Mouse (Mus musculus) effector memory CD4-positive, alpha-beta T cell, adult 7 months (primary cell): ENCODE data around the gene Sqor. TPM values are rescaled to one million over a fixed set of nuclear protein-coding genes. Genes with fewer than 3 reads are reported as not detected.

Experiments used
- polyA plus RNA-seq: library from polyadenylated mRNA; unstranded; fragments of 100-300 nt; shearing (Covaris generic); gene quantifications from one replicate; pipeline ENCODE4 v1.2.1, GENCODE M21; 2017

Gene Sqor
- 2.0 TPM for polyA plus RNA-seq

DNA sequence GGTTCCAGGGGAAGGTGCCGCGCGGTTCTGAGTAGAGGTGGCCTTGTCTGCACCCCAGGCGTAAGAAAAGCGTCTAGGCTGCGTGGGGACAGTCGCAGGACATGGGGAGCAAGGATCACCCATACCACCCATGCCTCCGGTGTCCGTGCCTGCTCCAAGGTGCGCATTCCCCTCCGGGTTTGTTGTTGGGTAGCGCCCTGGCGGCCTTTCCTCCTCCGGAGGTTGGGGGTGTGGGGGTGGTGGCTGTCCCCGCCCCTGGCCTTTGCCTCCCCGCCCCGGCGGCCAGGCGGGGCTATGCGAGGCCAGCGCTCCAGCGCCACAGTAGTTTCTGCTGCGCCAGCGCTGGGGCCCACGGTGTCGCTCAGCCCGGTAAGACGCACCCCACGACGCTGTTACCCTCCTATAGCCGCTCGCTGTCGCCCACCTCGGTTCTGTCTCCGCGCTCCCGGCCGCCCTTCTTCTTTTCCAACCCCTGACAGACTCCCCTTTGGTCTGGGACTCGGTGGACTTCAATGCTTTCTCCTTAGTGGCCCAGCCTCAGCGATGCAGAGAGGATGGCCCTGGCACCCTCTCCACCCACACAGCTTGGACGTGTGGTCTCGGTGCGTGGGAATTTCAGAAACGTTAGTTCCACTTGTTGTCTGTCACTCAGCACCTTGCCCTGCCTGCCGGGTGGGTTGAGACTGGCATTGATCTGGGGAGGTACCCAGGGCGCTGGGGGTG is at the start of gene Sqor:
TSS of gene Sqor (plus strand) at position 167 of the 723 bp plus-strand sequence.

DNA sequence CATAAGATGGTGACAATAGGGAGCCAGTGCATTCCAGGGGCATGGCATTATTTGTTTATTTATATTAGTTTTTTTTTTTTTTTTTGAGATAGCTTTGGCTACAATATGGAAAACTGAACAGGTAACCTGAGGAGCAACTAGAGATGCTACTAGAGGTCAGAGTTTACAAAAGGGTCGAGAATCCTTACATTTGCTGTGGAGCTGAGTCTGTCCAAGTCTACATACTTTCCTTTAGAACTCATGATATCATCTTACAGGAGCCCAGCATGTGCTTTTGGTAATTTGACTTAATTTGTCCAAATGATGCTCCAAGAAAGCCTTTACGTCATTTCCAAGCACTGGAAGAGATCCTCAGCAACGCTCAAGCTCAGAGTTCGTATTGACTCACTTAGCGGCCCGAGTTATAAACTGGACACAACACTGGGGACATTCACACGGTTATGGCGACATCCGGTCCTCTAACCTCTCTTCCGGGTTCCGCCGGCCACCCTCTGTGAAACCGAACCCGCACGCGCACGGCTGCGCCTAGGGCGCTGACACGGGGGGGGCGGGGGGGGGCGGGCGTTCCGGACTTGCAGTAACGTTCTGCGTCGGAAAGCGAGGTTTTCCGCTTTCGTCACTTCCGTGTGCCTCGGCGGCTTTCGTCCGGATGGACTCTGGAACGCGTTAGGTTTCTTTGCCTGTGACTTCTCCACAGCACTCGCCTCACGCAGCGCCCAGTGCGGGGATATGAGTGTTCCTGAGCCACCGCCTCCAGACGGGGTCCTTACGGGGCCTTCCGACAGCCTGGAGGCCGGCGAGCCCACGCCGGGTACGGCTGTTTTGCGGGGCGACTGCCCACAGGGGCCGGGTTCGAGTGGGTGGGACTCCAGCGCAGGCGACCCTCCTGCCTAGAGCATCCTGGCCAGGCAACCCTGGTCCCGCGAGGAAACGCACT is 26.9 kb upstream of the Sqor start, which contains the start of gene Bloc1s6:
TSS of gene Bloc1s6 (plus strand) at position 610 of the 937 bp plus-strand sequence.

Other genes starting within 250 kb of the Sqor start
- not detected for gene Gatm, start 153.9 kb upstream of the Sqor start, polyA plus RNA-seq
- gene AA467197, start 128.3 kb upstream of the Sqor start, polyA plus RNA-seq, result 5.3 TPM
- gene Slc30a4, start 62.6 kb upstream of the Sqor start, polyA plus RNA-seq, result 3.3 TPM
- 24.3 TPM for gene Bloc1s6, start 26.7 kb upstream of the Sqor start, polyA plus RNA-seq